Mouse (Mus musculus) testis, postnatal 10 days (tissue): ENCODE results near the gene Fscn2.
"Not testable (repeated sequence)": the region's sequence is repeated elsewhere in the genome, so short reads cannot be mapped to it uniquely, and the experiment has no call there.

Experiments
- DNase-seq: peaks from one replicate; pipeline ENCODE4 v3.0.0; 2021; ENCODE audit warnings: low spot score

Gene Fscn2

GRCm38 (mm10) chr11:120346383-120347034 lies 14.8 kb upstream of the Fscn2 start:
- DNase-seq: not testable (repeated sequence)

GRCm38 (mm10) chr11:120347301-120347700 lies 14.0 kb upstream of the Fscn2 start:
- peak; percentile 41 for DNase-seq

GRCm38 (mm10) chr11:120347791-120348683 lies 13.3 kb upstream of the Fscn2 start, which contains the start of gene Actg1:
Gene Actg1 (minus strand): TSS chr11:120348542.
- DNase-seq: peak; percentile 88

- peak; percentile 86 for DNase-seq
These were observed 12.5 kb upstream of the Fscn2 start for GRCm38 (mm10) chr11:120348684-120349370.

GRCm38 (mm10) chr11:120349371-120349985 lies 11.9 kb upstream of the Fscn2 start:
- DNase-seq: peak; percentile 63

- peak; percentile 94 for DNase-seq
These were observed 11.2 kb upstream of the Fscn2 start for GRCm38 (mm10) chr11:120349986-120350702.

GRCm38 (mm10) chr11:120350711-120351110 lies 10.6 kb upstream of the Fscn2 start:
- peak; percentile 71 for DNase-seq

GRCm38 (mm10) chr11:120351250-120352092 lies 9.9 kb upstream of the Fscn2 start:
- peak; percentile 51 for DNase-seq

GRCm38 (mm10) chr11:120352093-120352350 lies 9.3 kb upstream of the Fscn2 start:
- not testable (repeated sequence) for DNase-seq

GRCm38 (mm10) chr11:120352571-120353290 lies 8.6 kb upstream of the Fscn2 start:
- peak; percentile 74 for DNase-seq

GRCm38 (mm10) chr11:120353500-120354303 lies 7.6 kb upstream of the Fscn2 start:
- peak; percentile 93 for DNase-seq

- DNase-seq: peak; percentile 38
These were observed 6.7 kb upstream of the Fscn2 start for GRCm38 (mm10) chr11:120354304-120355276.

GRCm38 (mm10) chr11:120355277-120356039 lies 5.9 kb upstream of the Fscn2 start:
- DNase-seq: peak; percentile 38

GRCm38 (mm10) chr11:120356319-120356840 lies 5.0 kb upstream of the Fscn2 start:
- no peak for DNase-seq

- no peak for DNase-seq
These were observed 4.4 kb upstream of the Fscn2 start for GRCm38 (mm10) chr11:120356900-120357299.

GRCm38 (mm10) chr11:120357791-120358401 lies 3.4 kb upstream of the Fscn2 start:
- DNase-seq: peak; percentile 88
